Mouse (Mus musculus) heart, adult 2 months (tissue): ENCODE data around the gene Rpl24.

Source experiments
- CTCF ChIP-seq: fragments of 200-600 bp; IDR thresholded peaks from 2 replicates; pipeline ENCODE4 v1.8.1; 2022; ENCODE audit warnings: antibody characterized with exemption, mild to moderate bottlenecking, moderate library complexity
- EP300 ChIP-seq: fragments of 200-500 bp; IDR thresholded peaks from 2 replicates; pipeline ENCODE4 v1.6.1; 2011; ENCODE audit warnings: low read depth, low read length, control low read depth; ENCODE audit not compliant: insufficient read depth
- POLR2A ChIP-seq: fragments of 200-500 bp; IDR thresholded peaks from 2 replicates; pipeline ENCODE4 v1.6.1; 2011; ENCODE audit warnings: mild to moderate bottlenecking, low read depth, low read length, control low read depth; ENCODE audit not compliant: insufficient read depth

- no peak for TF ChIP-seq POLR2A
- TF ChIP-seq EP300: no peak
- TF ChIP-seq CTCF: no peak
Measured at GRCm38 (mm10) chr16:55947266-55947665, 18.8 kb upstream of the Rpl24 start.
